Mouse (Mus musculus) heart, embryonic 16.5 days (tissue): Measurements from ENCODE around the gene Pigp. TPM values are rescaled to one million over a fixed set of nuclear protein-coding genes. Genes with fewer than 3 reads are reported as not detected.
A peak's percentile ranks its signal among the peaks of the same experiment; 100 is the strongest.

Experiments
- ATAC-seq: fragments of 200-750 bp; cut with Nextera tagmentation; replicated peaks from 2 replicates; pipeline ENCODE4 v1.8.0; 2017; ENCODE audit warnings: moderate number of reproducible peaks; ENCODE audit not compliant: insufficient read depth, low FRiP score; ENCODE audit errors: extremely low read depth
- H3K27ac ChIP-seq: fragments of 300-500 bp; sonication (generic); 2 replicates; pipeline ENCODE4 v1.5.1; 2014; ENCODE audit warnings: mild to moderate bottlenecking, low read length, control low read depth, moderate library complexity
- H3K27me3 ChIP-seq: fragments of 300-500 bp; sonication (generic); 2 replicates; pipeline ENCODE4 v1.6.1; 2014; ENCODE audit warnings: low read length, mixed read lengths; ENCODE audit not compliant: control insufficient read depth, insufficient read depth
- H3K36me3 ChIP-seq: fragments of 300-500 bp; sonication (generic); 2 replicates; pipeline ENCODE4 v1.6.1; 2014; ENCODE audit not compliant: control insufficient read depth, insufficient read depth
- H3K4me1 ChIP-seq: fragments of 300-500 bp; sonication (generic); 2 replicates; pipeline ENCODE4 v1.6.1; 2014; ENCODE audit warnings: low read length, mixed read lengths; ENCODE audit not compliant: control insufficient read depth, insufficient read depth
- H3K4me2 ChIP-seq: fragments of 300-500 bp; sonication (generic); 2 replicates; pipeline ENCODE4 v1.6.1; 2014; ENCODE audit warnings: low read depth, mild to moderate bottlenecking, control low read depth, low read length
- H3K4me3 ChIP-seq: fragments of 300-500 bp; sonication (generic); 2 replicates; pipeline ENCODE4 v1.5.1; 2014; ENCODE audit warnings: mild to moderate bottlenecking, control low read depth, low read length
- H3K9ac ChIP-seq: fragments of 300-500 bp; sonication (generic); 2 replicates; pipeline ENCODE4 v1.6.1; 2014; ENCODE audit warnings: low read length, control low read depth
- H3K9me3 ChIP-seq: fragments of 300-500 bp; sonication (generic); replicated peaks from 2 replicates; pipeline ENCODE4 v1.6.1; 2016; ENCODE audit warnings: low read length; ENCODE audit not compliant: control insufficient read depth
- WGBS: fragments of 180-500 bp; shearing (Covaris S2); extraction: QIAGEN DNeasy Blood & Tissue Kit; methylation state at CpG from one replicate; pipeline ENCODE4 v1.1.7; 2014; 5-methylcytosine and 5-hydroxymethylcytosine counted together
- polyA plus RNA-seq: library from polyadenylated mRNA; unstranded; fragments of >200 nt; fragmentation: Nextera tagmentation; extraction: Ambion mirVana; gene quantifications from 2 replicates; pipeline ENCODE4 v1.2.1, GENCODE M21; 2015

The Pigp gene
- polyA plus RNA-seq, 1 experiment from 2014 or later, result 119 TPM

GRCm38 (mm10) chr16:94396641-94397040 is 25.0 kb upstream of the Pigp start:
- Histone ChIP-seq H3K27ac (no peak overlapping the region), H3K9ac (no peak overlapping the region), H3K27me3 (no peaks in the 10 kb centered on the region), H3K4me1 (peaks cover 11% of the 10 kb centered on the region), H3K4me3 (no peak overlapping the region), H3K9me3 (no peaks in the 10 kb centered on the region), H3K36me3 (peaks cover 6% of the 10 kb centered on the region), H3K4me2 (no peak overlapping the region)
- ATAC-seq, result no peak
- 75% methylated on average over 7 of the region's 7 CpGs for WGBS

GRCm38 (mm10) chr16:94395051-94395450 is 23.4 kb upstream of the Pigp start:
- WGBS, result 63% methylated on average over 3 of the region's 3 CpGs
- peaks cover 11% of the 10 kb centered on the region for H3K4me1 ChIP-seq
- peaks cover 6% of the 10 kb centered on the region for H3K36me3 ChIP-seq
- no peak overlapping the region for H3K27ac ChIP-seq
- H3K9ac ChIP-seq, result no peak overlapping the region
- no peak for ATAC-seq
- no peak overlapping the region for H3K4me2 ChIP-seq
- no peak overlapping the region for H3K4me3 ChIP-seq
- H3K9me3 ChIP-seq, result no peaks in the 10 kb centered on the region
- H3K27me3 ChIP-seq, result no peaks in the 10 kb centered on the region

- no peak for ATAC-seq
Measured at GRCm38 (mm10) chr16:94392299-94392698, 20.7 kb upstream of the Pigp start.

GRCm38 (mm10) chr16:94387690-94388089 is 16.0 kb upstream of the Pigp start:
- Histone ChIP-seq H3K27me3 (no peaks in the 10 kb centered on the region), H3K9me3 (no peaks in the 10 kb centered on the region), H3K4me3 (no peak overlapping the region), H3K4me2 (no peak overlapping the region), H3K36me3 (no peaks in the 10 kb centered on the region), H3K4me1 (no peaks in the 10 kb centered on the region), H3K9ac (no peak overlapping the region), H3K27ac (no peak overlapping the region)
- no peak for ATAC-seq
- WGBS, result 94% methylated on average over 7 of the region's 7 CpGs

More at GRCm38 (mm10) chr16:94392299-94392698, 20.7 kb upstream of the Pigp start:
- no peak overlapping the region for H3K9ac ChIP-seq
- 79% methylated on average over 4 of the region's 4 CpGs for WGBS
- no peak overlapping the region for H3K4me2 ChIP-seq
- no peaks in the 10 kb centered on the region for H3K4me1 ChIP-seq
- H3K36me3 ChIP-seq, result peaks cover 6% of the 10 kb centered on the region
- no peak overlapping the region for H3K4me3 ChIP-seq
- no peaks in the 10 kb centered on the region for H3K27me3 ChIP-seq
- H3K27ac ChIP-seq, result no peak overlapping the region
- no peaks in the 10 kb centered on the region for H3K9me3 ChIP-seq

GRCm38 (mm10) chr16:94383277-94383676 is 11.6 kb upstream of the Pigp start:
- Histone ChIP-seq H3K4me3 (no peak overlapping the region), H3K9me3 (no peaks in the 10 kb centered on the region), H3K36me3 (no peaks in the 10 kb centered on the region), H3K9ac (no peak overlapping the region), H3K27me3 (no peaks in the 10 kb centered on the region), H3K4me1 (peaks cover 20% of the 10 kb centered on the region), H3K27ac (no peak overlapping the region), H3K4me2 (no peak overlapping the region)
- no peak for ATAC-seq
- WGBS, result 96% methylated on average over 3 of the region's 3 CpGs

- H3K9ac ChIP-seq, result no peak overlapping the region
- no peaks in the 10 kb centered on the region for H3K36me3 ChIP-seq
- H3K4me2 ChIP-seq, result no peak overlapping the region
- H3K4me1 ChIP-seq, result peaks cover 26% of the 10 kb centered on the region
- H3K27me3 ChIP-seq, result no peaks in the 10 kb centered on the region
- no peaks in the 10 kb centered on the region for H3K9me3 ChIP-seq
- H3K4me3 ChIP-seq, result no peak overlapping the region
- no peak for ATAC-seq
- WGBS, result 59% methylated on average over 1 of the region's 1 CpGs
- H3K27ac ChIP-seq, result no peak overlapping the region
Measured at GRCm38 (mm10) chr16:94379386-94379785, 7.7 kb upstream of the Pigp start.

- Histone ChIP-seq H3K4me1 (peaks cover 26% of the 10 kb centered on the region), H3K27me3 (no peaks in the 10 kb centered on the region), H3K36me3 (no peaks in the 10 kb centered on the region), H3K4me3 (peak overlapping the region; percentile 71), H3K27ac (peak overlapping the region; percentile 98), H3K4me2 (peak overlapping the region; percentile 74), H3K9ac (peak overlapping the region; percentile 89), H3K9me3 (no peaks in the 10 kb centered on the region)
- WGBS, result 1% methylated on average over 43 of the region's 43 CpGs
- peak; percentile 85 for ATAC-seq
Measured at GRCm38 (mm10) chr16:94370915-94371300, 734 bp downstream of the Pigp start.

- Histone ChIP-seq H3K4me1 (peaks cover 26% of the 10 kb centered on the region), H3K36me3 (no peaks in the 10 kb centered on the region), H3K9me3 (no peaks in the 10 kb centered on the region), H3K27me3 (no peaks in the 10 kb centered on the region), H3K27ac (peak within 1 kb of the TSS; percentile 98), H3K4me3 (peak within 1 kb of the TSS; percentile 71), H3K9ac (peak within 1 kb of the TSS; percentile 89), H3K4me2 (peak within 1 kb of the TSS; percentile 74)
- ATAC-seq, result peak; percentile 84
- under 1% methylated on average over 78 of the region's 79 CpGs for WGBS
Measured at GRCm38 (mm10) chr16:94370173-94370914, 1.3 kb downstream of the Pigp start, which contains the start of gene Ttc3. Ttc3 (plus strand) TSS chr16:94370618.

GRCm38 (mm10) chr16:94369596-94370172 is 2.0 kb downstream of the Pigp start:
- Histone ChIP-seq H3K4me3 (peak overlapping the region; percentile 71), H3K36me3 (0 out of 2 replicates have a peak, but pooled peaks cover 1% of the 10 kb centered on the region), H3K4me2 (peak overlapping the region; percentile 74), H3K27ac (peak overlapping the region; percentile 98), H3K9me3 (no peaks in the 10 kb centered on the region), H3K4me1 (peaks cover 25% of the 10 kb centered on the region), H3K27me3 (no peaks in the 10 kb centered on the region), H3K9ac (peak overlapping the region; percentile 89)
- ATAC-seq, result no peak
- WGBS, result 8% methylated on average over 6 of the region's 6 CpGs
